Mouse (Mus musculus): ENCODE results near the gene Cntrob. TPM values are rescaled to one million over a fixed set of nuclear protein-coding genes. Genes with fewer than 3 reads are reported as not detected.

Cntrob gene
- total and polyA plus RNA-seq, 2 experiments from 2014 or later, result 6.9 to 7.5 TPM

DNA sequence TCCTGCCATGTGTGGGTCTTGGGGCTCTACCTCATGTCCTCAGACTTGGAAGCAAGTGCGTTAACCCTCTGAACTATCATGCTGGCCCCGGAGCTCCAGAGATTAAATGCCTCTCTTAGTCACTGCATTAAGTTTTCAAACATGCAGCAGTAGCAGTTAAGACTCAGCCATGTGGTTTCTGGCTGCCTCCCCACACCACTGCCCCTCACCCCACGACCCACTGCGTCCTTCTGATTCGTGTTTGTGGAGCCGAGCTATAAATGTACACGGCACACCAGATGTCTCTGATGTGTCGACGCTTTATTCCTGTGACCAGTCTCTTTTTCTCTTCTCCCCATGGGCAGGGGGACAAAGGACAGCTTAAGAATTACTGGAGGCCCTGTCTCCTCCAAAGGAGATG, 70.4 kb downstream of the Cntrob start:
- WGBS, result 10% methylated on average over 9 of the region's 9 CpGs

GRCm38 (mm10) chr11:69251953-69252352, 71.6 kb downstream of the Cntrob start:
- no peaks in the 10 kb centered on the region for H3K36me3 ChIP-seq (replicated peaks; ENCODE audit: control insufficient read depth, insufficient read depth, low read length)
- H3K27ac ChIP-seq (ENCODE audit: low read depth), result no peak overlapping the region
- DNase-seq (ENCODE audit: low spot score) (no peak), ATAC-seq (ENCODE audit: insufficient read depth, low read depth) (no peak)
- no peaks in the 10 kb centered on the region for H3K27me3 ChIP-seq (ENCODE audit: control insufficient read depth, insufficient read depth, low read length)
- no peak overlapping the region for H3K4me3 ChIP-seq (ENCODE audit: low read depth, low read length)
- H3K9me3 ChIP-seq (replicated peaks; ENCODE audit: control insufficient read depth, low read length), result no peaks in the 10 kb centered on the region
- no peak overlapping the region for H3K4me2 ChIP-seq (ENCODE audit: low read depth, low read length)
- H3K4me1 ChIP-seq (ENCODE audit: control insufficient read depth, insufficient read depth), result no peaks in the 10 kb centered on the region; the same call in 1 of the 2 replicates
- H3K9ac ChIP-seq (replicated peaks; ENCODE audit: low read depth, low read length), result no peak overlapping the region
- TF ChIP-seq CTCF (IDR thresholded peaks at IDR 0.05; ENCODE audit: low read depth) (no peak), EP300 (IDR thresholded peaks at IDR 0.05; ENCODE audit: low read depth) (no peak)
- 79% methylated on average over 7 of the region's 7 CpGs for WGBS

More for the DNA sequence above, 70.4 kb downstream of the Cntrob start:
- no peaks in the 10 kb centered on the region for H3K36me3 ChIP-seq (replicated peaks; ENCODE audit: control insufficient read depth, insufficient read depth, low read length)
- no peak overlapping the region for H3K4me3 ChIP-seq (ENCODE audit: low read depth, low read length)
- ATAC-seq (ENCODE audit: insufficient read depth, low read depth) (peak; percentile 75), DNase-seq (ENCODE audit: low spot score) (peak; percentile 45)
- H3K4me2 ChIP-seq (ENCODE audit: low read depth, low read length), result peak overlapping the region; percentile 31
- no peaks in the 10 kb centered on the region; the same call in 1 of the 2 replicates for H3K4me1 ChIP-seq (ENCODE audit: control insufficient read depth, insufficient read depth)
- H3K9ac ChIP-seq (replicated peaks; ENCODE audit: low read depth, low read length), result no peak overlapping the region
- no peak for TF ChIP-seq CTCF (IDR thresholded peaks at IDR 0.05; ENCODE audit: low read depth)
- H3K27ac ChIP-seq (ENCODE audit: low read depth), result peak overlapping the region; percentile 51
- no peaks in the 10 kb centered on the region for H3K9me3 ChIP-seq (replicated peaks; ENCODE audit: control insufficient read depth, low read length)
- no peaks in the 10 kb centered on the region for H3K27me3 ChIP-seq (ENCODE audit: control insufficient read depth, insufficient read depth, low read length)

DNA sequence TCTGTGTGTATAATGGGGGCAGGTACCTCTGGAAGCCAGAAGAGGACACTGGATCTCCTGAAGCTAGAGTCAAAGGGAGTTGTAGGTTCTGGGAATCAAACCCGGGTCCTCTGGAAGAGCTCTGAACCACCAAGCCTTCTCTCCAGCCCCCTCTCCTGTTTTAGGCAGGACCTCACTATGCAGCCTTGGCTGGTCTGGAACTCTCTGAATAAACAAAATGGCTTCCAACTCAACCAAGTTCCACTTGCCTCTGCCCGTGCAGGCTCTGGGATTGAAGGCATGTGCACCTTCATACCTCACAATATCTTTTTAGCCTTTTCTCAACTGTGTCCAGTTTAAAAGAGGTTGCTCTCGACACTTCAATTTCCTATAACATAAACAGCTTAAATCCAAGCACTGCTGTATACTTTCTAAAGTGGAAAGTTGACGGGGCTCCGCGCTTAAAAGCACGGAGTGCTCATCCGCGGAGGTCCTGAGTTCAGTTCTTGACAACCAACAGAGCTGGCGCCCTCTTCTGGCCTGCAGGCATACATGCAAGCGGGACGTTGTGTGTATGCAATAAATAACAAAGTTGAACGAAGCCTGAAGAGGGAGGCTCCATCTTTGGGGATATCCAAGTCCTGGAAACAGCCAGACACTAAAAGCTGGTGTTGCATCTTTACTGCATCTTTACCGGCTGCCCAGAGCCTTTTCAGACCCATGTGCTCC, 72.3 kb downstream of the Cntrob start:
- Histone ChIP-seq H3K4me2 (ENCODE audit: low read depth, low read length) (no peak overlapping the region), H3K4me1 (ENCODE audit: control insufficient read depth, insufficient read depth) (peaks cover 4% of the 10 kb centered on the region; the same call in 1 of the 2 replicates), H3K27me3 (ENCODE audit: control insufficient read depth, insufficient read depth, low read length) (no peaks in the 10 kb centered on the region), H3K9ac (replicated peaks; ENCODE audit: low read depth, low read length) (no peak overlapping the region), H3K4me3 (ENCODE audit: low read depth, low read length) (no peak overlapping the region), H3K36me3 (replicated peaks; ENCODE audit: control insufficient read depth, insufficient read depth, low read length) (no peaks in the 10 kb centered on the region), H3K9me3 (replicated peaks; ENCODE audit: control insufficient read depth, low read length) (no peaks in the 10 kb centered on the region), H3K27ac (ENCODE audit: low read depth) (no peak overlapping the region)
- TF ChIP-seq CTCF (IDR thresholded peaks at IDR 0.05; ENCODE audit: low read depth) (peak; percentile 22), EP300 (IDR thresholded peaks at IDR 0.05; ENCODE audit: low read depth) (no peak)
- WGBS, result 58% methylated on average over 14 of the region's 14 CpGs
- no peak for ATAC-seq (ENCODE audit: insufficient read depth, low read depth)
- no peak for DNase-seq (ENCODE audit: low spot score)

GRCm38 (mm10) chr11:69250106-69250505, 73.5 kb downstream of the Cntrob start:
- Histone ChIP-seq H3K36me3 (replicated peaks; ENCODE audit: control insufficient read depth, insufficient read depth, low read length) (no peaks in the 10 kb centered on the region), H3K9ac (replicated peaks; ENCODE audit: low read depth, low read length) (no peak overlapping the region), H3K27me3 (ENCODE audit: control insufficient read depth, insufficient read depth, low read length) (no peaks in the 10 kb centered on the region), H3K4me2 (ENCODE audit: low read depth, low read length) (no peak overlapping the region), H3K4me1 (ENCODE audit: control insufficient read depth, insufficient read depth) (peaks cover 6% of the 10 kb centered on the region; the same call in 1 of the 2 replicates), H3K4me3 (ENCODE audit: low read depth, low read length) (no peak overlapping the region), H3K9me3 (replicated peaks; ENCODE audit: control insufficient read depth, low read length) (no peaks in the 10 kb centered on the region), H3K27ac (ENCODE audit: low read depth) (no peak overlapping the region)
- WGBS, result 80% methylated on average over 5 of the region's 5 CpGs
- ATAC-seq (ENCODE audit: insufficient read depth, low read depth), result no peak
- no peak for DNase-seq (ENCODE audit: low spot score)
- TF ChIP-seq EP300 (IDR thresholded peaks at IDR 0.05; ENCODE audit: low read depth) (no peak), CTCF (IDR thresholded peaks at IDR 0.05; ENCODE audit: low read depth) (no peak)

Other genes with a start within 250 kb of the Cntrob start
- gene Vamp2, start 235.3 kb downstream of the Cntrob start, total RNA-seq (2014; rRNA removed; ENCODE audit: low replicate concordance), result 25.2 and 27.9 TPM in 2 replicates
- 59.2 and 62.1 TPM in 2 replicates for gene Vamp2, start 235.3 kb downstream of the Cntrob start, polyA plus RNA-seq (2015; fragmentation: Nextera tagmentation; extraction: Ambion mirVana)
- gene Per1, start 228.6 kb downstream of the Cntrob start, total RNA-seq (2014; rRNA removed; ENCODE audit: low replicate concordance), result 76.8 and 93.5 TPM in 2 replicates
- gene Per1, start 228.6 kb downstream of the Cntrob start, polyA plus RNA-seq (2015; fragmentation: Nextera tagmentation; extraction: Ambion mirVana), result 8.1 and 9.7 TPM in 2 replicates
- not detected in 2 replicates for gene Hes7, start 203.4 kb downstream of the Cntrob start, total RNA-seq (2014; rRNA removed; ENCODE audit: low replicate concordance)
- 0.26 and 0.29 TPM in 2 replicates for gene Hes7, start 203.4 kb downstream of the Cntrob start, polyA plus RNA-seq (2015; fragmentation: Nextera tagmentation; extraction: Ambion mirVana)
- gene 9130213A22Rik, start 201.2 kb downstream of the Cntrob start, total RNA-seq (2014; rRNA removed; ENCODE audit: low replicate concordance), result 0.66 TPM in 1 of 2 replicates, not detected in the other
- gene 9130213A22Rik, start 201.2 kb downstream of the Cntrob start, polyA plus RNA-seq (2015; fragmentation: Nextera tagmentation; extraction: Ambion mirVana), result 0.30 and 0.49 TPM in 2 replicates
- gene Aloxe3, start 197.9 kb downstream of the Cntrob start, total RNA-seq (2014; rRNA removed; ENCODE audit: low replicate concordance), result 0.58 TPM in 1 of 2 replicates, not detected in the other
- gene Aloxe3, start 197.9 kb downstream of the Cntrob start, polyA plus RNA-seq (2015; fragmentation: Nextera tagmentation; extraction: Ambion mirVana), result 0.08 TPM in 1 of 2 replicates, not detected in the other
- not detected in 2 replicates for gene Alox12b, start 166.8 kb downstream of the Cntrob start, total RNA-seq (2014; rRNA removed; ENCODE audit: low replicate concordance)
- gene Alox12b, start 166.8 kb downstream of the Cntrob start, polyA plus RNA-seq (2015; fragmentation: Nextera tagmentation; extraction: Ambion mirVana), result not detected in 2 replicates
- 3.0 and 3.7 TPM in 2 replicates for gene Alox8, start 125.9 kb downstream of the Cntrob start, total RNA-seq (2014; rRNA removed; ENCODE audit: low replicate concordance)
- gene Alox8, start 125.9 kb downstream of the Cntrob start, polyA plus RNA-seq (2015; fragmentation: Nextera tagmentation; extraction: Ambion mirVana), result 0.86 and 2.5 TPM in 2 replicates
- gene Gucy2e, start 86.7 kb downstream of the Cntrob start, total RNA-seq (2014; rRNA removed; ENCODE audit: low replicate concordance), result 0.27 TPM in 1 of 2 replicates, not detected in the other
- 0.07 and 0.15 TPM in 2 replicates for gene Gucy2e, start 86.7 kb downstream of the Cntrob start, polyA plus RNA-seq (2015; fragmentation: Nextera tagmentation; extraction: Ambion mirVana)
- gene Trappc1, start 205 bp upstream of the Cntrob start, total RNA-seq (2014; rRNA removed; ENCODE audit: low replicate concordance), result 240 and 263 TPM in 2 replicates
- 180 and 186 TPM in 2 replicates for gene Trappc1, start 205 bp upstream of the Cntrob start, polyA plus RNA-seq (2015; fragmentation: Nextera tagmentation; extraction: Ambion mirVana)
- gene Kcnab3, start 2.5 kb upstream of the Cntrob start, total RNA-seq (2014; rRNA removed; ENCODE audit: low replicate concordance), result 1.1 and 2.8 TPM in 2 replicates
- 1.1 and 1.4 TPM in 2 replicates for gene Kcnab3, start 2.5 kb upstream of the Cntrob start, polyA plus RNA-seq (2015; fragmentation: Nextera tagmentation; extraction: Ambion mirVana)
- 1.5 and 10.2 TPM in 2 replicates for gene Rnf227, start 16.7 kb upstream of the Cntrob start, total RNA-seq (2014; rRNA removed; ENCODE audit: low replicate concordance)
- 3.4 and 4.3 TPM in 2 replicates for gene Rnf227, start 16.7 kb upstream of the Cntrob start, polyA plus RNA-seq (2015; fragmentation: Nextera tagmentation; extraction: Ambion mirVana)
- gene Chd3, start 45.6 kb upstream of the Cntrob start, total RNA-seq (2014; rRNA removed; ENCODE audit: low replicate concordance), result 23.6 and 23.8 TPM in 2 replicates
- 10.3 and 12.4 TPM in 2 replicates for gene Chd3, start 45.6 kb upstream of the Cntrob start, polyA plus RNA-seq (2015; fragmentation: Nextera tagmentation; extraction: Ambion mirVana)
- 64.9 and 93.4 TPM in 2 replicates for gene Naa38, start 71.7 kb upstream of the Cntrob start, total RNA-seq (2014; rRNA removed; ENCODE audit: low replicate concordance)
- gene Naa38, start 71.7 kb upstream of the Cntrob start, polyA plus RNA-seq (2015; fragmentation: Nextera tagmentation; extraction: Ambion mirVana), result 171 and 175 TPM in 2 replicates
- 14.2 and 17.6 TPM in 2 replicates for gene Cyb5d1, start 71.9 kb upstream of the Cntrob start, total RNA-seq (2014; rRNA removed; ENCODE audit: low replicate concordance)
- gene Cyb5d1, start 71.9 kb upstream of the Cntrob start, polyA plus RNA-seq (2015; fragmentation: Nextera tagmentation; extraction: Ambion mirVana), result 16.7 and 18.6 TPM in 2 replicates
- 32.4 and 33.0 TPM in 2 replicates for gene Tmem88, start 74.5 kb upstream of the Cntrob start, total RNA-seq (2014; rRNA removed; ENCODE audit: low replicate concordance)
- gene Tmem88, start 74.5 kb upstream of the Cntrob start, polyA plus RNA-seq (2015; fragmentation: Nextera tagmentation; extraction: Ambion mirVana), result 59.7 and 62.5 TPM in 2 replicates
- gene Kdm6b, start 89.9 kb upstream of the Cntrob start, total RNA-seq (2014; rRNA removed; ENCODE audit: low replicate concordance), result 7.8 and 10.0 TPM in 2 replicates
- gene Kdm6b, start 89.9 kb upstream of the Cntrob start, polyA plus RNA-seq (2015; fragmentation: Nextera tagmentation; extraction: Ambion mirVana), result 23.0 and 23.6 TPM in 2 replicates
- not detected in 2 replicates for gene Dnah2, start 225.3 kb upstream of the Cntrob start, total RNA-seq (2014; rRNA removed; ENCODE audit: low replicate concordance)
- gene Dnah2, start 225.3 kb upstream of the Cntrob start, polyA plus RNA-seq (2015; fragmentation: Nextera tagmentation; extraction: Ambion mirVana), result 0.03 and 0.30 TPM in 2 replicates
- gene Efnb3, start 236.4 kb upstream of the Cntrob start, total RNA-seq (2014; rRNA removed; ENCODE audit: low replicate concordance), result 70.1 and 79.5 TPM in 2 replicates
- 69.4 and 75.6 TPM in 2 replicates for gene Efnb3, start 236.4 kb upstream of the Cntrob start, polyA plus RNA-seq (2015; fragmentation: Nextera tagmentation; extraction: Ambion mirVana)